Mouse (Mus musculus) lung, postnatal 0 days (tissue): ENCODE data around the gene Poln. TPM values are rescaled to one million over a fixed set of nuclear protein-coding genes. Genes with fewer than 3 reads are reported as not detected.

Experiments used
- ATAC-seq: fragments of 200-750 bp; cut with Nextera tagmentation; 2 replicates; pipeline ENCODE4 v1.8.0; 2017; ENCODE audit warnings: moderate library complexity
- DNase-seq: peaks from one replicate; pipeline ENCODE4 v3.0.0-alpha.2; 2016; ENCODE audit warnings: low spot score
- H3K27ac ChIP-seq: fragments of 300-500 bp; sonication (generic); 2 replicates; pipeline ENCODE4 v1.5.1; 2014; ENCODE audit warnings: antibody characterized with exemption, mild to moderate bottlenecking, low read length, mixed read lengths
- H3K27me3 ChIP-seq: fragments of 300-500 bp; sonication (generic); replicated peaks from 2 replicates; pipeline ENCODE4 v1.6.1; 2014; ENCODE audit warnings: low read length, mixed read lengths; ENCODE audit not compliant: insufficient read depth
- H3K36me3 ChIP-seq: fragments of 300-500 bp; sonication (generic); 2 replicates; pipeline ENCODE4 v1.6.1; 2014; ENCODE audit warnings: low read length, mixed read lengths; ENCODE audit not compliant: insufficient read depth
- H3K4me1 ChIP-seq: fragments of 300-500 bp; sonication (generic); 2 replicates; pipeline ENCODE4 v1.6.1; 2014; ENCODE audit warnings: antibody characterized with exemption, low read depth, low read length, mixed read lengths; ENCODE audit not compliant: insufficient read depth
- H3K4me2 ChIP-seq: fragments of 300-500 bp; sonication (generic); replicated peaks from 2 replicates; pipeline ENCODE4 v1.6.1; 2014; ENCODE audit warnings: low read depth, mild to moderate bottlenecking, low read length, moderate library complexity, mixed read lengths
- H3K4me3 ChIP-seq: fragments of 300-500 bp; sonication (generic); 2 replicates; pipeline ENCODE4 v1.5.1; 2014; ENCODE audit warnings: low read depth, low read length
- H3K9ac ChIP-seq: fragments of 300-500 bp; sonication (generic); replicated peaks from 2 replicates; pipeline ENCODE4 v1.6.1; 2014; ENCODE audit warnings: low read depth, mild to moderate bottlenecking
- H3K9me3 ChIP-seq: fragments of 300-500 bp; sonication (generic); 2 replicates; pipeline ENCODE4 v1.6.1; 2016; ENCODE audit warnings: low read length, mixed read lengths
- CTCF ChIP-seq: IDR thresholded peaks from 2 replicates; pipeline ENCODE4 v1.5.1; 2016; ENCODE audit warnings: antibody characterized with exemption, mild to moderate bottlenecking
- EP300 ChIP-seq: IDR thresholded peaks from 2 replicates; pipeline ENCODE4 v1.6.1; 2016; ENCODE audit warnings: antibody characterized with exemption, mild to moderate bottlenecking, control low read depth
- WGBS: fragments of 180-500 bp; shearing (Covaris S2); extraction: QIAGEN DNeasy Blood & Tissue Kit; methylation state at CpG from one replicate; pipeline ENCODE4 v1.1.7; 2014; 5-methylcytosine and 5-hydroxymethylcytosine counted together
- polyA plus RNA-seq: library from polyadenylated mRNA; unstranded; fragments of >200 nt; fragmentation: Nextera tagmentation; extraction: Ambion mirVana; gene quantifications from 2 replicates; pipeline ENCODE4 v1.2.1, GENCODE M21; 2015

Gene Poln
- polyA plus RNA-seq, 1 experiment from 2014 or later: 0.99 TPM

DNA sequence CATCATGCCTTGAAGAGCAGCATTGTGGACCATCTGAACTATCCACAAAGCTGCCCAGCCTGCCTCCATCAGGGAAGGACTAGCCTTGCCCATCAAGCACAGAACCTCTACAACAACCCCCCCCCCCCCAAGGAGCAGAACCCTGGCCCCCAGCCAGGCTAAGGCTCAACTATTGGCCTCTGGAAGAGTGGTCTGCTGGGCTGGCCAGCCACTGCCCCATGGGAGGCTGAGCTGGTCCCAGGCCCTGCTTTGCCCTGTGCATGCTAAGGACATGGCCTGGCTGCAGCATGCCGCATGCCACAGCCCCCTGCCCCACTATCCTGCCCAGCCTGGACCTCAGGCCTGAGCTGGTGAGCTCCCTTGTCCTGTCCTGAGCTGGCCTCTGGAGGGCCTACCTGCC is 167.8 kb downstream of the Poln start:
- 100% methylated on average over 1 of the region's 1 CpGs for WGBS
- TF ChIP-seq CTCF: no peak
- no peak for TF ChIP-seq EP300
- Histone ChIP-seq H3K27ac (no peak overlapping the region), H3K4me1 (0 out of 2 replicates have a peak, but pooled peaks cover 12% of the 10 kb centered on the region), H3K36me3 (no peaks in the 10 kb centered on the region), H3K4me3 (no peak overlapping the region), H3K27me3 (peaks cover 30% of the 10 kb centered on the region), H3K4me2 (no peak overlapping the region), H3K9me3 (no peaks in the 10 kb centered on the region), H3K9ac (no peak overlapping the region)
- ATAC-seq (no peak), DNase-seq (no peak)

DNA sequence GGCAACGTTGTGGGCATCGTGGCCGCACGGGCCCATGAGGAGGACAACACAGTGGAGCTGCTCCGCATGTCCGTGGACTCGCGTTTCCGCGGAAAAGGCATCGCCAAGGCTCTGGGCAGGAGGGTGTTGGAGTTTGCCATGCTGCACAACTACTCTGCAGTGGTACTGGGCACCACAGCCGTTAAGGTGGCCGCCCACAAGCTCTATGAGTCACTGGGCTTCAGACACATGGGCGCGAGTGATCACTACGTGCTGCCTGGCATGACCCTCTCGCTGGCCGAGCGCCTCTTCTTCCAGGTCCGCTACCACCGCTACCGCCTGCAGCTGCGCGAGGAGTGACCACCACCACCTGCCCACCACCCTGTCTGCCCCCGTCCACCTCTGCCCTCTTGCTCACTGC is 168.4 kb downstream of the Poln start:
- whole genome bisulfite sequencing: 94% methylated on average over 25 of the region's 25 CpGs
- H3K27me3 ChIP-seq: peaks cover 36% of the 10 kb centered on the region
- H3K36me3 ChIP-seq: no peaks in the 10 kb centered on the region
- ATAC-seq (no peak), DNase-seq (no peak)
- no peak for TF ChIP-seq EP300
- TF ChIP-seq CTCF: no peak
- H3K27ac ChIP-seq: no peak overlapping the region
- no peak overlapping the region for H3K4me2 ChIP-seq
- peaks cover 14% of the 10 kb centered on the region; the same call in 1 of the 2 replicates for H3K4me1 ChIP-seq
- no peak overlapping the region for H3K4me3 ChIP-seq
- H3K9ac ChIP-seq: no peak overlapping the region
- no peaks in the 10 kb centered on the region for H3K9me3 ChIP-seq

DNA sequence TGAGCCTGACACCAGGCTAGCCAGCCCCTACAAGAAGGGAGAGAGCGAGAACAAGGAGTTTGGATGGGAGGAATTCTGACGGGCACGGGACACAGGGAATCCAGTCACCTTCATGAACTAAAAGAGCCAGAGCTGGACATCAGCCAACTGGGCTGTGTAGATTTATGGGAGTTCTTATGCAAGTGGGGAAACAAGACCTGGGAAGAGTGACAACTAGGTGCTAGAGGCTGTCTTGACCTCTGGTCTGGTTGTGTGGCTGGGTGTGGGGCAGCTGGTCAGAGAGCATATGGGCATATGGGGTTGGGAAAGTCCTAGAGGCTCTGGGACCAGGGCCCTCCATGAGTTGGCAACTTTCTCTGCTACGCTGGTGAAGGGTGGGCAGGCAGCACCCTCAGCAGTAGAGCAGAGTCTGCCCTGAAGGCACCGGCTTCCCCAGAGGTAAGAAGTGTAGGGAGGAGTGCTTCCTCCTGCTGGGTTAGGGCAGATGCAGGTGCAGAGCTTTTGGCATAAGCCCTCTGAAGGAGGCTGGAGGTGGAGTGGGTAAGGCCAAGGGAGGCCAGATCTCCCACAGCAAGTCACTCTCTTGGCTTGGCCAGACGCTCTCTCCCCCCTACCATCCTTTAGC is 169.7 kb downstream of the Poln start:
- 58% methylated on average over 6 of the region's 6 CpGs for WGBS
- ATAC-seq (no peak), DNase-seq (no peak)
- peaks cover 48% of the 10 kb centered on the region for H3K27me3 ChIP-seq
- no peak overlapping the region for H3K4me2 ChIP-seq
- no peak overlapping the region for H3K27ac ChIP-seq
- TF ChIP-seq CTCF (no peak), EP300 (no peak)
- H3K9ac ChIP-seq: no peak overlapping the region
- H3K4me3 ChIP-seq: no peak overlapping the region
- no peaks in the 10 kb centered on the region for H3K9me3 ChIP-seq
- no peaks in the 10 kb centered on the region for H3K36me3 ChIP-seq
- peaks cover 18% of the 10 kb centered on the region; the same call in 1 of the 2 replicates for H3K4me1 ChIP-seq

DNA sequence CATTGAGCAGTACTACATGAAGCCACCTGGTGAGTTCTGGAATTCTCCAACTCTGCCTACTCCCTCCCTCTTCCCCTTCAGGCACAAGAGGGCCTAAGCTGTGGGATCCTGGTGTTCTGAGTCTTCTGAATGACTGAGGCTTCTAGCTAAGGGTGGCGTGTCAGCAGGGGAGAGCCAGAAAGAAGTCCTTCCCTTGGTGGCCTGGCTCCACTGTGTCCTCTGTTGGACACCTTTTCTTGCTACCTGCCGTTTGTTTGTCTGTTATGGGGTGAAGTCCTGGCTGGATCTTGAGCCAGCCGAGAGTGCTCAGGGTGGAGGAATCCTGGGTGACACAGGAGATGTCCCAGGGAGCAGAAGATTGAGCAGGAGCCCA is 170.8 kb downstream of the Poln start:
- Histone ChIP-seq H3K27ac (no peak overlapping the region), H3K4me3 (no peak overlapping the region), H3K27me3 (peaks cover 55% of the 10 kb centered on the region), H3K4me1 (peaks cover 18% of the 10 kb centered on the region; the same call in 1 of the 2 replicates), H3K4me2 (no peak overlapping the region), H3K9me3 (no peaks in the 10 kb centered on the region), H3K36me3 (no peaks in the 10 kb centered on the region), H3K9ac (no peak overlapping the region)
- DNase-seq (no peak), ATAC-seq (no peak)
- WGBS: 85% methylated on average over 3 of the region's 3 CpGs
- TF ChIP-seq CTCF: no peak
- TF ChIP-seq EP300: no peak

DNA sequence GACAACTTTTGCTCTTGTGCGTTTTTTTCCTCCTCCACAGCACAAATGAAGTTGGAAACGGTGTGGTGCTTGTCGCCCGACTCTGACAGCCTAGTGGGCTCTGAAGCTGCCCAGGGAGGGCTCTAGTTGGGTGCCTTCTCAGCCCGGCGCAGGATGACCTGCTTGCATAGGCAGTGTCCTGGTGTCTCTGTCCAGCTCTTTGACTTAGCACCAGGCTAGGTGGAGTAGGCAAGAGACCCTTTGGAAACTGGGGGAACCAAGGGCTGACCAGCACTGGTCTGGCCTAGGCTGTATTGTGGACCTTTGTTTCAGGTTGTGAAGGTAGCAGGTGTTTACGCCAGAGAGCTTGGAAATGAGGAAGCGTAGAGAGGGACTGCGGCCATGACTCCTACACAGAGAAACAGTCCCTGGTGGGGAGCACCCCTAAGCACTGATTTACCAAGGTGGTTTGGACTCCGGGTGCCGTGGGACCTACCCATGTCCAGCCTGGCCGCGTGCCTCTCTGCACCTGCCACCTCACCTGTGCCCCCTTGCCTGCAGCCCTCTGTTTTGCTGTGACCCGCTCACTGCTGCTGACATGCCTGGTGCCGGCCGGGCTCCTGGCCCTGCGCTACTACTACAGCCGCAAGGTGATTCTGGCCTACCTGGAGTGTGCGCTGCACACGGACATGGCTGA is 171.3 kb downstream of the Poln start:
- Histone ChIP-seq H3K4me2 (peak overlapping the region; percentile 93), H3K9me3 (no peaks in the 10 kb centered on the region), H3K4me3 (peak overlapping the region; percentile 49; the same call in 1 of the 2 replicates), H3K36me3 (no peaks in the 10 kb centered on the region), H3K27me3 (peaks cover 55% of the 10 kb centered on the region), H3K4me1 (peaks cover 18% of the 10 kb centered on the region; the same call in 1 of the 2 replicates), H3K27ac (no peak overlapping the region), H3K9ac (no peak overlapping the region)
- 68% methylated on average over 20 of the region's 20 CpGs for WGBS
- DNase-seq: no peak
- no peak for ATAC-seq
- TF ChIP-seq CTCF (no peak), EP300 (no peak)

DNA sequence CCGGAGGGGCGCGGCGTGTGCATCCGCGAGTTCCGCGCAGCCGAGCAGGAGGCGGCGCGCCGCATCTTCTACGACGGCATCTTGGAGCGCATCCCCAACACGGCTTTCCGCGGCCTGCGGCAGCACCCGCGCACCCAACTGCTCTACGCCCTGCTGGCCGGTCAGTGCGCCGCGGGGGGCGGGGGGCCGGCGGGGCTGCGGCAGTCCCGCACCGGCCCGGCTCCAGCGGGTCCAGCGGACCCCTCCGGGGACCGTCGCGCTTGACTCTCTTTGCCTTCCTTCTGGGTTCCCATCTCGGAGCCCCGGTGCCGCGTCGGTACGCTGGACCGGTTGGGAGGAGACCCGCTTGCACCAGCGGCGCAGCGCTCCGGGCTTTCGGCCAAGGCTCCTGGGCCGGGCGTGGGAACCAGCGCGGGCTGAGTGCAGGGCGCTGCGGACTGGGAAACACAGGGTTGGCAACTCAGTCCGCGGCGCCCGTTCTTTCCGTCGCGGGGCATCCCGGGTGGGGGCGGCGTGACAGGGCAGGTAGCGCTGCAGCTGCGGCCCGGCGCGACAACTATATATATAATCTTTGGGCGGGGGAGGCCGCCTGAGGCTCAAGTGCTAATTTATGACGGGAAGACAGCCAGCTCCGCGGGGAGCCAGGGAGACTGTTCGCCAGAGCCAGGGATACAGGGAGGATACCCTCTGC is 172.1 kb downstream of the Poln start:
- WGBS: 3% methylated on average over 57 of the region's 80 CpGs
- Histone ChIP-seq H3K4me2 (peak overlapping the region; percentile 93), H3K4me3 (peak overlapping the region; percentile 49), H3K9ac (no peak overlapping the region), H3K27ac (no peak overlapping the region), H3K36me3 (no peaks in the 10 kb centered on the region), H3K4me1 (peaks cover 18% of the 10 kb centered on the region; the same call in 1 of the 2 replicates), H3K27me3 (peaks cover 55% of the 10 kb centered on the region), H3K9me3 (no peaks in the 10 kb centered on the region)
- peak; percentile 21 for DNase-seq
- peak; percentile 43; the same call in 1 of the 2 replicates for ATAC-seq
- TF ChIP-seq EP300 (no peak), CTCF (no peak)
